Mouse (Mus musculus) gonadal fat pad, adult 2 months (tissue): ENCODE data around the gene Sema3g. TPM values are rescaled to one million over a fixed set of nuclear protein-coding genes. Genes with fewer than 3 reads are reported as not detected.

Experiments
- DNase-seq: peaks from one replicate; pipeline ENCODE4 v3.0.0-alpha.2; 2012; ENCODE audit warnings: low read depth
- polyA plus RNA-seq: library from polyadenylated mRNA; depleted of rRNA; stranded (reverse); fragments of >200 nt; gene quantifications from 2 replicates; pipeline ENCODE4 v1.2.3, GENCODE M21; 2012

Gene Sema3g
- polyA plus RNA-seq, 1 experiment, result 13.5 TPM

DNA sequence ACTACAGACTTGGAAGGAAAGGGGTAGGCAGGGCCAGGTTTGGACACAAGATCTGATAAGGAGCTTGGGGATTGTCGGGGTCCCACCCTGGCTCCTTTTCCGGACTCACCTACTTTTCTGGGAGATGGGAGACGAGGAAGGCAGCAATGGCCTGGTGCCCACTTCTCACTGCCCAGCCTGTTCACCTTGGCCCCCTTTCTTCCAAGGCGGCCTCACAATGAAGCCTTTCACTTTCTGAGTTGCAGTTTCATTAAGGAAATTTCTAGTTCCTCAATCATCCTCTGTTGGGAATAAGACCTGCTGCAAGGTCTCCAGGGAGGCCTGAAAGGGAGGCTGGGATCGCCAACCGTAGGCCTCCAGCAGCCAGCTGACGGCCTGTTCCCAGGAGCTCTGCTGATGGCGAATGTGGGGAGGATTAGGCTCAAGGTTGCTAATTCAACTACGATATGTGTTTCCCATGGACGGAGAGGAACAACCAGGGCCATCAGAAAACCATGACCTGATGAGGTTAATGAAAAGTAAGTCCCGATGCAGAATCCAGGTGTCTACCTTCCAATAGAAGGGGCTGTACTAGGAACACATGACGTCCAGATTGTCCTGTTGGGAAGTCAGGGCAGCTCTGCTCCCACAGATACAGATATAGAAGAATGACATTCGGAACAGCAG, 14.9 kb downstream of the Sema3g start:
- no peak for DNase-seq

DNA sequence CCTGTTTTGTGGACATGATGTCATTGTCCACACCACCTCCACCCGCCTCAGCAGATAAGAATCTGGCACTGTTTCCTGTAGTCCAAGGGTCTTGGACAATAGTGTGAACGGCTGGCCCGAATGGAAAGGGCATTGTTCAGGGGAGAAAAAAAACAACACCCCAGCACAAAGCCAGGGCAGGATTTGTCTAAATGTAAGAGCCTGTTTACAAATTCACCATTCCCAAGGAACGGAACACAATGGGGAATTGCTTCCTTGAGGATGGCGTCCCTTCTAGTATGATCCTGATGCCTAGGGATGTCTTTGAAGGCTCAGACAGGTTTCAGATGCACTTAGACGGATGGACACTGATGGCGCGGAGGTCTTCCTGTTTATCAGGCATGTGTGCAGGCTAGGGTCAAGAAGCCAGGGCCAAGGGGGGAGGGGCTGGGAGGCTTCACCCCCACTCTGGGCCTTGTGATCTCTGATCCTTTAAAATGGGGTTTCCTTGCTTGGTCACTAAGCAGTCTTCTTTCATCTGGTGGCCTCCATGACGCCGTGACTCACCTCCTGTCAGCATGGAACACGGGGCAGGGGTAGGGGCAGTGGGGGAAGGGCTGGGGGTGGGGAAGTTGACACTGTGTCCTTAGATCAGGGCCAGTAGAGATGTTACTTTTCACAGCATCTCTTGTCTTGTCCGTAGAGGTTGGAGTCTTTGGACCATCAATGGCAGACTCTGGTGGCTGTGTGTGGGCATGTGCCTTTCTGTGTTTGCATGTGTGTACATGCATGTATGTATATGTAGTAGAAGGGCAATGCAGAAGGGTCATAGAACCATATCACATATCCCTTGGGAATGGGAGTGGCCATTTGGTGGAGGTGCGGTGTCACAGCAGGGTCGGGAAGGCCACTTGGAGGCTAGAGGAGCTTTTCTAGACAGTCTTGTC, 15.7 kb downstream of the Sema3g start:
- DNase-seq, result no peak

GRCm38 (mm10) chr14:31233996-31234591, 16.4 kb downstream of the Sema3g start:
- no peak for DNase-seq

DNA sequence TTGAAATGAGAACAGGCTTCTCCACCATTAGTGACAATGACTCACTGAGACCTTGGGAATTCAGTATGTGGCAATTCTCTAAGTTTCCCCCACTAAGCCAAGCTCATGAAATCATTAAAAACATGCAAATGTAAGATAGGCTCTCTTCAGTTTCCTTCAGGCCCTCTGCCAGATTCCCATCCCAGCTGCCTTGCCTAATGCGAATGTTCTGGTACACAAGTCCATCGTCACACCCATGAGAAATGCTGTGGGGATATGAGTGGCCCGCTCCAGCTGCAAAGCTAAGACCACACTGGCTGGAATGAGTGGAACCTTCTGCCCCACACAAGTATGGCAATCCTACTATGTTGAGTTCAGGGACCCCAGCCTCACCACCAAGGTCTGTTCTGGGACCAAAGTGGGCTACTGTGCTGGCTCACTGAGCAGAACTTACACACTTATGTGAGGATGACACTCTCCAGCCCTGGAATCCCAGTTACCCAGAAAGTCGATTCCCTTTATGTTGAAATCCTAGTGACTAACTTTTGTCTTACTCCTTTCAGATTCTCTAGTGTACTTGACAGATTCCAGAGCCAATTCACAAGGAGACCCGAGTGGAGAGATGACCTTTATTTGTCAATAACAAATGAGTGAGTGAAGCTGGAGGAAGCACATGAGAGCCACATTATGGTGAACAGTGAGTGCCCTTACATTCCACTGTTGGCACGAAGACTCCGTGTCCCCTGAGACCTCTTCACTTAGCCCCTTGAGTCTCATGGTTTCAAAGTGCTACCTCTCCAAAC, 19.6 kb downstream of the Sema3g start:
- no peak for DNase-seq

- no peak for DNase-seq
These were observed 22.9 kb downstream of the Sema3g start for GRCm38 (mm10) chr14:31240528-31240927.

DNA sequence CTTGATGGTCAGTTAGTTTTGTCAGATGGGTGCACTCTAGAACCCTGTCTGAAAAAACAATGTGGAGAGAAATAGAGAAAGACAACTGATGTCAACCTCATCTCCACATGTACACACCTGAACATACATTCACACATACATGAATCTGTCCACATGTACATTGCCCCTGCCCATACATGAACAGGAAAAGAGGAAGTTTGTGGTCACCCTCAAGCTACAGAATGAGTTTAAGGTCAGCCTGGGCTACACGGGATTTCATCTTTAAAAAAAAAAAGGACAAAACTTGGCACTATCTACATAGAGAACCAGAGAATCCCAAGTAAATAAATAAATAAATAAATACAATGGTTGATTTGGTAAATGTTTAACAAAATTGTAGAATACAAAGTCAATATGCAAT, 27.1 kb downstream of the Sema3g start:
- no peak for DNase-seq

DNA sequence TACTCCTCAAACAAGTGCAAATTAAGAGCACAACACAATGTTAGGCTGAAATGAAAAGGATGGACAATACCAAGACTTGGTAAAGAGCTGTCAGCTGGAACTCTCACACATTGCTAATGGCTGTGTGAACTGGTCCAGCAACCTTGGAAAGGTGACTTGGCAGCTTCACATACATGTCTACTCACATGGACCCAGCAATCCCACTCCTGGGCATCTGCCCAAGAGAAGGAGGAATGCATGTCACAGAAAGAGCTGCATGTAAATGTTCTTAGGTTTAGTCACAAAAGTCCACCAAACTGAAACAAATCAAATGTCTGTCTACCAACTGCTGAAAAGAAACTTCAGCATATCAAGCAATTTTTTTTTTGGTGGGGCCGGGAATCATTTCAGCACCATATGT, 28.3 kb downstream of the Sema3g start:
- DNase-seq, result no peak

GRCm38 (mm10) chr14:31248396-31248795, 30.7 kb downstream of the Sema3g start:
- no peak for DNase-seq

DNA sequence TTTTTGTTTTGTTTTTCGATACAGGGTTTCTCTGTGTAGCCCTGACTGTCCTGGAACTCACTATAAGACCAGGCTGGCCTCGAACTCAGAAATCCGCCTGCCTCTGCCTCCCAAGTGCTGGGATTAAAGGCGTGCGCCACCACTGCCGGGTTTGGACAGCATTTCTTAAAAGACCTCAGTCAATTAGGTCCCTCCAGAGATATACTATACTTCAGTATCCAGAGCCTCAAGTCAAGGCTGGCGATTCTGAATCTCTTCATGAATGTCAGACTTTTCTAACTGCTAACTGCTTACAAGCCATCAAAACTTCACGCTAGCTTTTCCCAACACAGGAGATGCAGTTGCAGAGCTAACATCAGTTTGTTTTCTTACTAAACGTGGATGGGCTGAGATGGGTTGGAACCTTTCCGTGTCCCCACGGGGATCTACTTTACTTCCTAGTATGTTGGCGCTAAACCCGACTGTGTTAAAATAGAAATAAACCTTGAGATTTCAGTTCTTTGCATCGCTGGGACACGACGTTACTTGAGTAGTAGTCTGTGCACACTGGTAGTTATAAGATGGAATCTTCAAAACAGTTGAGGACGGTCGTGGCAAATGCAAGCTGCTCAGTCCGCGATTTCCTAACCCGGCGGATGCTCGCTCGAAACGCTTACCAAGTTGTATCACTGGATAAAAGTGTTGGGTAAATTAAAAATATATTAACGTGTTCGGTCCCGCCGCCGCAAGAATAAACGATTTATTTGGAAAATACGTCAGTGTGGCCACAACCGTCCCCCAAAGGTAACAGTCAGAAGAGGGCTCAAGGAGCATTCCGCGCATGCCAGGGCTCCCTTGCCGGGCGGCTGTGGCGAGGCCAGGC, 32.8 kb downstream of the Sema3g start:
- DNase-seq, result no peak

DNA sequence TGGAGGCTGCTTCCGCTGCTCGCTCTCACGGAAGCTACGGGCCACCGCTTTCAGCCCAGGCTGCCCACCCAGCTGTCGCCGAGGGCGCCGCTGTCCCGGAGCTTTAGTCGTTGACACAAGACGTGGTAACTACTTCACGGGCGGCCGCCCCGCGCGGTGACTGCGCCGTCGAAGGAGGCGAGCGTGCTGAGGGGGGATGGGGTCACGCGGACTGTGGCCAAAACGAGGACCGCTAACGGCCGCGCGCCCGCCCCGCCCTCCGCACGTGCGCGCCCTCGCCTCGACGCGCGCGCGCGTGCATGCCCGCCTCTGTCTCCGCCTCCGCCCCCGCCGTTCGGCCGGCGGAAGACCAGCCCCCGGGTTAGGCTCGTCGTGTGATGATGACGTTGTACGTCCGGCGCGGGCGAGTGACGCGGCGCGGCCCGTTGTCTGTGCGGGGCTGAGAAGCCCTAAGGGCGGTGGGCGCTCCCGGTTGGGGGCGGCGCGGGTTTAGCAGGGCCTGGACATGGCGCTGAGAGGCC, 33.5 kb downstream of the Sema3g start, which contains the start of the genes Phf7 and Bap1:
Phf7 (minus strand) TSS at position 234 of the 521 bp plus-strand sequence.
Bap1 (plus strand) TSS at position 367 of the 521 bp plus-strand sequence.
- no peak for DNase-seq

DNA sequence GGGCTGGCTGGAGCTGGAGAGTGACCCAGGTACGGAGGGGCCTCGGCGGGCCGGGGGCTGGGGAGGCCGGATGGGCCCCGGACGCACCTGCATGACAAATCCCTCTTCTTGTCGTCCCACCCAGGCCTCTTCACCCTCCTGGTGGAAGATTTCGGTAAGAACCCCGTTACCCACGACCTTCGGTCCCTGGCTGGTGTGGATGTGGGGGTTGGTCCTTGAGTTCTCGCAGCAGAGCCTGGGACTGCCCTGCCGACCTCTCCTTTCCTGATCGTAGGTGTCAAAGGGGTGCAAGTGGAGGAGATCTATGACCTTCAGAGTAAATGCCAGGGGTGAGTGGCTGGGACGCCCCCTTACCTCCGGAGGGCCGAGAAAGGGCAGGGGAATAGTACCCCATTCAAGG, 34.0 kb downstream of the Sema3g start:
- DNase-seq, result no peak

DNA sequence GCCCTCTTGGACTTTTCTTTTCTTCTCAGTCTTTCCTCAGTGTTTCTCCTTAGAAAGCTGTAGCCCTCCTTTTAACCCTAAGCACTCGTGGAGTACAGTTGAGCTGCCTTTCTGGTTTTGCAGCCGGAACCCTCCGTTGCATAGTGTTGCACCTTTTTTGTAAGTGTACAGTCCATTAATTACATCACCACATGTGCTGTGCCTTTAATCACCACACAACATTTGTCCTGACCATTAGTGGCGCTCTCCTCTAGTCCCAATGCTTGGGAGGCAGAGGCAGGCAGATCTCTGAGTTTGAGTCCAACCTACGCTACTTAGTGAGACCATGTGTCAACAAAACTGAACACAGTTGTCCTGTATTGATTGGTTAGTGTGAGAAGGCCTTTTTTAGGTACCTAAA, 34.4 kb downstream of the Sema3g start:
- DNase-seq, result no peak

DNA sequence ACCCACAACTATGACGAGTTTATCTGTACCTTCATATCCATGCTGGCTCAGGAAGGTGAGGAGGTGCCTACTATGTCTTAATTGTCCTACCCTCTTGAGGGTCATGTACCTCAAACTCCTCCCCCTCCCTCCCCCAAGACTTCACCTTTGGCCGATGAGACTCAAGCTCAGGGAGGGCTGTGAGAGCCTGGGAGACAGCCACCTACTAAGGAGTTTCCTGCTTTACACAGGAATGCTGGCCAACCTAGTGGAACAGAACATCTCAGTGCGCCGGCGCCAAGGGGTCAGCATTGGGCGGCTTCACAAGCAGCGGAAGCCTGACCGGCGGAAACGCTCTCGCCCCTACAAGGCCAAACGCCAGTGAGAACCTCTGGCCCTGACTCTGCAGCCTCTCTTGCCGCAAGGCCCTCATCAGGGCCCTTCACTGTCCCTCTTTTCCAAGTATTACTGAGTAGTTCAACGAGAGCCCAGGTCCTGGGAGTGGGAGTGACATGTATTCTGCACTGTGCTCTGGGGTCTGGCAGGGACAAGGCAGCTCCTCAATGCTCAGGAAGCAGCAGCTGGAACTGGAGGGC, 40.9 kb downstream of the Sema3g start:
- DNase-seq, result no peak

- no peak for DNase-seq
These were observed 42.7 kb downstream of the Sema3g start for GRCm38 (mm10) chr14:31260374-31260773.

DNA sequence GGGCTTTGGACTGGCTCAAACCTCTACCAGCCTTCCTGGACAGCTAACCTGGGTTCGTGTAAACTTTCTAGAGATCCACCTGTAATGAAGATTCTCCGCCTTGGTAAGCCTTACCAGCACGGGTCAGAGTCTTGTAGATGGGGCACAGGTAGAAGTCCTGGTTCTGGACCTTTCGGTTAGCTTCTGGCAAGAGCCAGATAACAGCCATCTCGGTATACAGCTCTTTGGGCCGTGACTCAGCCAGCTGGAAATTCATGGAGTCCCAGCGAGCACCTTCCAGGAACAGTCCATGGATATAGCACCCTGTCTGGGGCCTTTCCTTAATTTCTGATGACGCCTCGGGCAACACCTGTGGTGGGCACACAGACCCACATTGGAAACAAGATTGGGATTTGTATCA, 43.3 kb downstream of the Sema3g start:
- no peak for DNase-seq

DNA sequence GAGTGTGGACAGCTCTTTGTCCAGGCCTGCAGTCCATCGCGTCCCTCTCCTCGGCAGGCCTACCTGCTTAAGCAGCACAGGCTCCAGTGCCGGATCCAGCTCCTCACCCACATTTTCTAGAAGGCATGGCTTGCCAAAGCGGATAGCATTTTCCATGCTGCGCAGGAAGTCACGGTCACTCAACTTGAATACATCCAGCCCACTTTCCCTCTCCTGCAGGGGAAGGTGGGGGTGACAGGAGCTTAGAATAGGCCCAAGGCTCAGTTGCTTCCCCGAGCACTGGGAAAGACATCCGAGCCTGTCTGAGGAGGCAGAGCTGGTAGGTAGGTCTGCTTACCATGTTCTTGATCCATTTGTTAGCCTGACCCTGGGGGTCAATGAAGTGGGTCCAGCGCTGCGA, 50.0 kb downstream of the Sema3g start:
- no peak for DNase-seq

DNA sequence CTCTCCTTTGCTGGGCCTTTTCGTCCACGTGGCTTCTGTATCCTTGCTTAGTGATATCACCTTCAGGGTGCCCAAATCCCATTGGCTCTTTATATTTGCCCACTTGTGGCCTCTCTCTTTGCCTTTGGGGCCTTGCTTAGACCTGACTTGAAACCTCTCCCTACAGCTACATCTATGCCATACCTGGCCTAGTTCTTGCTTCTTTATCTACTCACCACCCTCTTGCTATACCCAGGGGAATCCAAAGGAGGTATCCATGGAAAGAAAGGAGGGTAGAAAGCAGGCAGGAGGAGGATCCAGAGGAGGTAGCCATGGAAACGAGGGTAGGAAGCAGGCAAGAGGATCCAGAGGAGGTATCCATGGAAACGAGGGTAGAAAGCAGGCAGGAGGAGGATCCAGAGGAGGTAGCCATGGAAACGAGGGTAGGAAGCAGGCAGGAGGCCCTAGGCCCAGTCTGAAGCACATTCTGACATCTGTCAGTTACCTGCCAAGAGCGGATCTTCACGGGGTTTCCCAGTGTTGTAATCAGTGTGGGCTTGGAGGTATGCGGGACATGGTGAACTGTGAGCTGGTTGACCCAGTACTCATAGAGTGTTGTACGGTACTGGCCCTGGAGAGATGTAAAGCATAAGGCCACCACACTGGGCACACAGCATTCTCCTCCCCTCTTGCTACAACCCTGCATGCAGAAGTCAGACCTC, 50.8 kb downstream of the Sema3g start:
- DNase-seq, result no peak

DNA sequence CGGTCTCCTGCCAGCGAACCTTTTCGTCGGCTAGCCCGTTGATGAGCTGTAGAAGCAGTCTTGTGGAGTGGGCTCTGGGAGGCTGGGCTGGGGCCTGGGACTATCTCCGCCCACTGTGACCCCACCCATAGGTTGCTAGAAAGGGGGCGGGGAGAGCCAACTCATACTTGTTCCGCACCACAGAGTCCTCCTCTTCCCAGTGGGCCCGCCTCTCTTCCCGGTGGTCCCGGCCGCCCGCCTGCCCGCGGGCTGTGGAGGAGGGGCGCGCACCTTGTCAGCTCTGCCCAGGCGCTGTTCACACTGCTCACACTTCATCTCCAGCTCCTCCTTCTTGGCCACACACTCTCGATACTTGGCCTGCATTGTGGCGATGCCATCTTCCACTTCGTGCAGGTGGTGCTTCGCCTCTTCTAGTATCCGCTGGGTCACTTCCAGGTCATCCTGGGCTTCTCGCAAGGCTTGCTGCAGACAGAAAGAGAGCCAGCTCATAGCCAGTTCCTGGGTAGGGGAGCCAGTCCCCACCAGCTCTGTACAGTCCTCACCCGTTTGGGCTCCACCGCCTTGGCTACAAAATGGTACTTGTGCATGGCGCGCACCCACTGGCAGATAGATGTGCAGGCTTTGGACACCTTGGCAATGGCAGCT, 51.9 kb downstream of the Sema3g start:
- DNase-seq, result no peak

- no peak for DNase-seq
These were observed 53.5 kb downstream of the Sema3g start for GRCm38 (mm10) chr14:31271121-31271520.
